Mouse (Mus musculus) embryonic facial prominence, embryonic 13.5 days (tissue): ENCODE results near the gene Zfp445. TPM values are rescaled to one million over a fixed set of nuclear protein-coding genes. Genes with fewer than 3 reads are reported as not detected.
A peak's percentile ranks its signal among the peaks of the same experiment; 100 is the strongest.
"Not testable (repeated sequence)": the region's sequence is repeated elsewhere in the genome, so short reads cannot be mapped to it uniquely, and the experiment has no call there.

ENCODE experiments used
- ATAC-seq: fragments of 200-750 bp; cut with Nextera tagmentation; 2 replicates; pipeline ENCODE4 v1.8.0; 2017; ENCODE audit warnings: low read depth; ENCODE audit not compliant: insufficient number of reproducible peaks, insufficient read depth, low FRiP score, low TSS enrichment
- H3K27ac ChIP-seq: fragments of 300-500 bp; sonication (generic); 2 replicates; pipeline ENCODE4 v1.5.1; 2015; ENCODE audit warnings: moderate library complexity, mild to moderate bottlenecking, inconsistent platforms
- H3K27me3 ChIP-seq: fragments of 300-500 bp; sonication (generic); 2 replicates; pipeline ENCODE4 v1.6.1; 2015; ENCODE audit warnings: mild to moderate bottlenecking, inconsistent platforms
- H3K36me3 ChIP-seq: fragments of 300-500 bp; sonication (generic); 2 replicates; pipeline ENCODE4 v1.6.1; 2015; ENCODE audit warnings: mild to moderate bottlenecking, inconsistent platforms
- H3K4me1 ChIP-seq: fragments of 300-500 bp; sonication (generic); 2 replicates; pipeline ENCODE4 v1.6.1; 2015; ENCODE audit warnings: inconsistent platforms
- H3K4me2 ChIP-seq: fragments of 300-500 bp; sonication (generic); 2 replicates; pipeline ENCODE4 v1.6.1; 2015; ENCODE audit warnings: moderate library complexity, mild to moderate bottlenecking, inconsistent platforms
- H3K4me3 ChIP-seq: fragments of 300-500 bp; sonication (generic); 2 replicates; pipeline ENCODE4 v1.5.1; 2015; ENCODE audit warnings: mild to moderate bottlenecking, inconsistent platforms
- H3K9ac ChIP-seq: fragments of 300-500 bp; sonication (generic); 2 replicates; pipeline ENCODE4 v1.6.1; 2015; ENCODE audit warnings: mild to moderate bottlenecking, inconsistent platforms
- H3K9me3 ChIP-seq: fragments of 300-500 bp; sonication (generic); 2 replicates; pipeline ENCODE4 v1.6.1; 2016; ENCODE audit warnings: inconsistent platforms
- WGBS: fragments of 180-500 bp; shearing (Covaris S2); methylation state at CpG from one replicate; pipeline ENCODE4 v1.1.7; 2015; ENCODE audit warnings: mixed read lengths; 5-methylcytosine and 5-hydroxymethylcytosine counted together
- polyA plus RNA-seq: library from polyadenylated mRNA; unstranded; fragments of >200 nt; fragmentation: Nextera tagmentation; extraction: Ambion mirVana; gene quantifications from 2 replicates; pipeline ENCODE4 v1.2.1, GENCODE M21; 2015

Gene Zfp445
- polyA plus RNA-seq, 1 experiment from 2014 or later: 78.0 TPM

GRCm38 (mm10) chr9:122860752-122861151, 5.1 kb downstream of the Zfp445 start:
- no peak overlapping the region for H3K4me2 ChIP-seq
- H3K9ac ChIP-seq: no peak overlapping the region
- H3K4me3 ChIP-seq: no peak overlapping the region
- peaks cover 15% of the 10 kb centered on the region for H3K4me1 ChIP-seq
- H3K9me3 ChIP-seq: 0 out of 2 replicates have a peak, but pooled peaks cover 11% of the 10 kb centered on the region
- ATAC-seq: no peak
- H3K36me3 ChIP-seq: peaks cover 65% of the 10 kb centered on the region
- no peaks in the 10 kb centered on the region for H3K27me3 ChIP-seq
- H3K27ac ChIP-seq: no peak overlapping the region

- no peak overlapping the region for H3K9ac ChIP-seq
- H3K4me3 ChIP-seq: no peak overlapping the region
- no peaks in the 10 kb centered on the region for H3K4me1 ChIP-seq
- 0 out of 2 replicates have a peak, but pooled peaks cover 11% of the 10 kb centered on the region for H3K9me3 ChIP-seq
- no peak for ATAC-seq
- no peak overlapping the region for H3K4me2 ChIP-seq
- no peak overlapping the region for H3K27ac ChIP-seq
- no peaks in the 10 kb centered on the region for H3K27me3 ChIP-seq
- WGBS: 97% methylated on average over 3 of the region's 3 CpGs
- peaks cover 93% of the 10 kb centered on the region for H3K36me3 ChIP-seq
Observed at GRCm38 (mm10) chr9:122856716-122857115, 9.1 kb downstream of the Zfp445 start.

GRCm38 (mm10) chr9:122855617-122856016, 10.2 kb downstream of the Zfp445 start:
- Histone ChIP-seq H3K27me3 (no peaks in the 10 kb centered on the region), H3K9ac (no peak overlapping the region), H3K9me3 (0 out of 2 replicates have a peak, but pooled peaks cover 11% of the 10 kb centered on the region), H3K36me3 (peaks cover 93% of the 10 kb centered on the region), H3K4me2 (no peak overlapping the region), H3K4me3 (no peak overlapping the region), H3K27ac (no peak overlapping the region), H3K4me1 (no peaks in the 10 kb centered on the region)
- no peak for ATAC-seq
- WGBS: 90% methylated on average over 4 of the region's 4 CpGs

GRCm38 (mm10) chr9:122855141-122855540, 10.7 kb downstream of the Zfp445 start:
- H3K4me1 ChIP-seq, H3K9me3 ChIP-seq, H3K4me2 ChIP-seq, H3K27ac ChIP-seq, H3K9ac ChIP-seq, H3K4me3 ChIP-seq, ATAC-seq, H3K27me3 ChIP-seq: not testable (repeated sequence)
- H3K36me3 ChIP-seq: peaks cover 93% of the 10 kb centered on the region
- WGBS: 90% methylated on average over 2 of the region's 7 CpGs

GRCm38 (mm10) chr9:122854526-122854925, 11.3 kb downstream of the Zfp445 start:
- 94% methylated on average over 7 of the region's 7 CpGs for WGBS
- 0 out of 2 replicates have a peak, but pooled peaks cover 8% of the 10 kb centered on the region for H3K9me3 ChIP-seq
- no peak overlapping the region for H3K4me3 ChIP-seq
- H3K36me3 ChIP-seq: peaks cover 93% of the 10 kb centered on the region
- H3K4me1 ChIP-seq: no peaks in the 10 kb centered on the region
- H3K4me2 ChIP-seq: no peak overlapping the region
- H3K27me3 ChIP-seq: no peaks in the 10 kb centered on the region
- H3K27ac ChIP-seq: no peak overlapping the region
- no peak overlapping the region for H3K9ac ChIP-seq
- no peak for ATAC-seq

- ATAC-seq, H3K27ac ChIP-seq, H3K27me3 ChIP-seq, H3K9ac ChIP-seq, H3K9me3 ChIP-seq, H3K4me2 ChIP-seq, H3K4me1 ChIP-seq, H3K4me3 ChIP-seq: not testable (repeated sequence)
- WGBS: 92% methylated on average over 7 of the region's 8 CpGs
- peaks cover 46% of the 10 kb centered on the region for H3K36me3 ChIP-seq
Observed at GRCm38 (mm10) chr9:122847811-122848311, 17.9 kb downstream of the Zfp445 start.

GRCm38 (mm10) chr9:122846156-122846555, 19.6 kb downstream of the Zfp445 start:
- ATAC-seq: no peak
- no peak overlapping the region for H3K27ac ChIP-seq
- no peak overlapping the region for H3K4me3 ChIP-seq
- H3K9ac ChIP-seq: no peak overlapping the region
- peaks cover 10% of the 10 kb centered on the region; the same call in 1 of the 2 replicates for H3K9me3 ChIP-seq
- peaks cover 28% of the 10 kb centered on the region for H3K36me3 ChIP-seq
- no peaks in the 10 kb centered on the region for H3K27me3 ChIP-seq
- 0 out of 2 replicates have a peak, but pooled peaks cover 3% of the 10 kb centered on the region for H3K4me1 ChIP-seq
- no peak overlapping the region for H3K4me2 ChIP-seq

- Histone ChIP-seq H3K9me3 (peaks cover 10% of the 10 kb centered on the region; the same call in 1 of the 2 replicates), H3K4me1 (0 out of 2 replicates have a peak, but pooled peaks cover 3% of the 10 kb centered on the region), H3K27me3 (no peaks in the 10 kb centered on the region), H3K9ac (no peak overlapping the region), H3K4me2 (no peak overlapping the region), H3K27ac (no peak overlapping the region), H3K36me3 (peaks cover 23% of the 10 kb centered on the region), H3K4me3 (no peak overlapping the region)
- ATAC-seq: no peak
- WGBS: 88% methylated on average over 3 of the region's 3 CpGs
Observed at GRCm38 (mm10) chr9:122845621-122846020, 20.2 kb downstream of the Zfp445 start.

- H3K27me3 ChIP-seq: no peaks in the 10 kb centered on the region
- no peak within 1 kb of the TSS for H3K4me2 ChIP-seq
- no peak for ATAC-seq
- H3K4me3 ChIP-seq: no peak within 1 kb of the TSS
- 0 out of 2 replicates have a peak, but pooled peaks cover 3% of the 10 kb centered on the region for H3K4me1 ChIP-seq
- H3K36me3 ChIP-seq: peaks cover 5% of the 10 kb centered on the region
- no peak within 1 kb of the TSS for H3K9ac ChIP-seq
- WGBS: 82% methylated on average over 3 of the region's 3 CpGs
- no peak within 1 kb of the TSS for H3K27ac ChIP-seq
- peaks cover 7% of the 10 kb centered on the region; the same call in 1 of the 2 replicates for H3K9me3 ChIP-seq
Observed at GRCm38 (mm10) chr9:122843760-122844159, 22.0 kb downstream of the Zfp445 start, which contains the start of gene Gm35549. TSS of gene Gm35549 (minus strand) at chr9:122844035.

- peaks cover 21% of the 10 kb centered on the region for H3K4me1 ChIP-seq
- 0 out of 2 replicates have a peak overlapping the region, but pooled peaks have one; percentile 40 for H3K9ac ChIP-seq
- 0 out of 2 replicates have a peak, but pooled peaks cover 3% of the 10 kb centered on the region for H3K9me3 ChIP-seq
- peak overlapping the region; percentile 34 for H3K4me2 ChIP-seq
- H3K36me3 ChIP-seq: peaks cover 14% of the 10 kb centered on the region
- 0 out of 2 replicates have a peak overlapping the region, but pooled peaks have one; percentile 75 for H3K27ac ChIP-seq
- H3K4me3 ChIP-seq: no peak overlapping the region
- peak; percentile 69; the same call in 1 of the 2 replicates for ATAC-seq
- 21% methylated on average over 16 of the region's 16 CpGs for WGBS
- no peaks in the 10 kb centered on the region for H3K27me3 ChIP-seq
Observed at GRCm38 (mm10) chr9:122837680-122838079, 28.1 kb downstream of the Zfp445 start.

GRCm38 (mm10) chr9:122837216-122837615, 28.6 kb downstream of the Zfp445 start:
- Histone ChIP-seq H3K27me3 (no peaks in the 10 kb centered on the region), H3K4me1 (peaks cover 21% of the 10 kb centered on the region), H3K27ac (peak overlapping the region; percentile 75; the same call in 1 of the 2 replicates), H3K4me3 (no peak overlapping the region), H3K36me3 (peaks cover 14% of the 10 kb centered on the region), H3K9ac (no peak overlapping the region), H3K4me2 (peak overlapping the region; percentile 10; the same call in 1 of the 2 replicates), H3K9me3 (0 out of 2 replicates have a peak, but pooled peaks cover 3% of the 10 kb centered on the region)
- ATAC-seq: no peak; the same call in 1 of the 2 replicates
- 74% methylated on average over 4 of the region's 4 CpGs for WGBS

GRCm38 (mm10) chr9:122836790-122837189, 29.0 kb downstream of the Zfp445 start:
- 22% methylated on average over 6 of the region's 6 CpGs for WGBS
- ATAC-seq: peak; percentile 81; the same call in 1 of the 2 replicates
- no peak overlapping the region for H3K9ac ChIP-seq
- H3K4me3 ChIP-seq: no peak overlapping the region
- no peaks in the 10 kb centered on the region for H3K9me3 ChIP-seq
- H3K36me3 ChIP-seq: peaks cover 14% of the 10 kb centered on the region
- peak overlapping the region; percentile 75 for H3K27ac ChIP-seq
- H3K27me3 ChIP-seq: no peaks in the 10 kb centered on the region
- H3K4me1 ChIP-seq: peaks cover 21% of the 10 kb centered on the region
- peak overlapping the region; percentile 10; the same call in 1 of the 2 replicates for H3K4me2 ChIP-seq
